Mouse (Mus musculus): ENCODE measurements around the gene Kremen2. TPM values are rescaled to one million over a fixed set of nuclear protein-coding genes. Genes with fewer than 3 reads are reported as not detected.

Gene Kremen2
- polyA plus RNA-seq, 1 experiment = 0.05 TPM

- H3K79me3 ChIP-seq (ENCODE audit: low read depth) = no peaks in the 10 kb centered on the region
- TF ChIP-seq MYOG (IDR thresholded peaks at IDR 0.05; ENCODE audit: control insufficient read depth, extremely low read depth, insufficient read length) (no peak), CEBPB (IDR thresholded peaks at IDR 0.05; ENCODE audit: low read depth) (no peak), MAX (IDR thresholded peaks at IDR 0.05) (no peak), MYOD1 (IDR thresholded peaks at IDR 0.05; ENCODE audit: control insufficient read depth, insufficient read length, low read depth) (no peak), USF1 (IDR thresholded peaks at IDR 0.05; ENCODE audit: low read depth) (no peak), CTCF (IDR thresholded peaks at IDR 0.05; ENCODE audit: control insufficient read depth, insufficient read depth, insufficient read length) (no peak), FOSL1 (IDR thresholded peaks at IDR 0.05; ENCODE audit: insufficient read depth, low read length, poor library complexity, severe bottlenecking) (no peak)
- no peaks in the 10 kb centered on the region for H3K36me3 ChIP-seq (ENCODE audit: control insufficient read depth, insufficient read depth)
- H3K79me2 ChIP-seq (ENCODE audit: control insufficient read depth, insufficient read depth) = no peaks in the 10 kb centered on the region
- H3K27me3 ChIP-seq (ENCODE audit: control insufficient read depth, insufficient read depth, insufficient read length) = peaks cover 10% of the 10 kb centered on the region
- no peak overlapping the region for H3ac ChIP-seq (ENCODE audit: control insufficient read depth, insufficient read length, low read depth)
- no peak overlapping the region for H3K4me3 ChIP-seq (ENCODE audit: insufficient read depth, poor library complexity, severe bottlenecking)
Measured at GRCm38 (mm10) chr17:23705525-23706104, 40.0 kb downstream of the Kremen2 start.

GRCm38 (mm10) chr17:23704741-23705140 lies 40.9 kb downstream of the Kremen2 start:
- H3K36me3 ChIP-seq (ENCODE audit: control insufficient read depth, insufficient read depth) = no peaks in the 10 kb centered on the region
- H3K27me3 ChIP-seq (ENCODE audit: control insufficient read depth, insufficient read depth, insufficient read length) = peaks cover 1% of the 10 kb centered on the region
- TF ChIP-seq MYOG (IDR thresholded peaks at IDR 0.05; ENCODE audit: control insufficient read depth, extremely low read depth, insufficient read length) (no peak), CEBPB (IDR thresholded peaks at IDR 0.05; ENCODE audit: low read depth) (no peak), MYOD1 (IDR thresholded peaks at IDR 0.05; ENCODE audit: control insufficient read depth, insufficient read length, low read depth) (no peak), USF1 (IDR thresholded peaks at IDR 0.05; ENCODE audit: low read depth) (no peak)
- H3K79me3 ChIP-seq (ENCODE audit: low read depth) = no peaks in the 10 kb centered on the region
- H3K4me3 ChIP-seq (ENCODE audit: insufficient read depth, poor library complexity, severe bottlenecking) = no peak overlapping the region
- H3K79me2 ChIP-seq (ENCODE audit: control insufficient read depth, insufficient read depth) = no peaks in the 10 kb centered on the region
- no peak overlapping the region for H3ac ChIP-seq (ENCODE audit: control insufficient read depth, insufficient read length, low read depth)

GRCm38 (mm10) chr17:23703301-23703700 lies 42.3 kb downstream of the Kremen2 start:
- H3K79me3 ChIP-seq (ENCODE audit: low read depth) = no peaks in the 10 kb centered on the region
- no peaks in the 10 kb centered on the region for H3K27me3 ChIP-seq (ENCODE audit: control insufficient read depth, insufficient read depth, insufficient read length)
- no peaks in the 10 kb centered on the region for H3K79me2 ChIP-seq (ENCODE audit: control insufficient read depth, insufficient read depth)
- no peak for TF ChIP-seq MYOG (IDR thresholded peaks at IDR 0.05; ENCODE audit: control insufficient read depth, extremely low read depth, insufficient read length)
- no peak for TF ChIP-seq MAX (IDR thresholded peaks at IDR 0.05)
- no peak for TF ChIP-seq MYOD1 (IDR thresholded peaks at IDR 0.05; ENCODE audit: control insufficient read depth, insufficient read length, low read depth)
- no peak for TF ChIP-seq CTCF (IDR thresholded peaks at IDR 0.05; ENCODE audit: control insufficient read depth, insufficient read depth, insufficient read length)
- no peak for TF ChIP-seq FOSL1 (IDR thresholded peaks at IDR 0.05; ENCODE audit: insufficient read depth, low read length, poor library complexity, severe bottlenecking)
- TF ChIP-seq USF1 (IDR thresholded peaks at IDR 0.05; ENCODE audit: low read depth) = no peak
- H3K4me3 ChIP-seq (ENCODE audit: insufficient read depth, poor library complexity, severe bottlenecking) = no peak overlapping the region
- H3K36me3 ChIP-seq (ENCODE audit: control insufficient read depth, insufficient read depth) = no peaks in the 10 kb centered on the region
- no peak overlapping the region for H3ac ChIP-seq (ENCODE audit: control insufficient read depth, insufficient read length, low read depth)

- Histone ChIP-seq H3ac (ENCODE audit: control insufficient read depth, insufficient read length, low read depth) (peak overlapping the region; percentile 48), H3K79me2 (ENCODE audit: control insufficient read depth, insufficient read depth) (no peaks in the 10 kb centered on the region), H3K27me3 (ENCODE audit: control insufficient read depth, insufficient read depth, insufficient read length) (no peaks in the 10 kb centered on the region), H3K36me3 (ENCODE audit: control insufficient read depth, insufficient read depth) (no peaks in the 10 kb centered on the region), H3K4me3 (ENCODE audit: insufficient read depth, poor library complexity, severe bottlenecking) (peak overlapping the region; percentile 41), H3K79me3 (ENCODE audit: low read depth) (no peaks in the 10 kb centered on the region)
- no peak for TF ChIP-seq MYOD1 (IDR thresholded peaks at IDR 0.05; ENCODE audit: control insufficient read depth, insufficient read length, low read depth)
- no peak for TF ChIP-seq MYOG (IDR thresholded peaks at IDR 0.05; ENCODE audit: control insufficient read depth, extremely low read depth, insufficient read length)
- TF ChIP-seq MAX (IDR thresholded peaks at IDR 0.05) = peak; percentile 64
- TF ChIP-seq CTCF (IDR thresholded peaks at IDR 0.05; ENCODE audit: control insufficient read depth, insufficient read depth, insufficient read length) = peak; percentile 93
- TF ChIP-seq CEBPB (IDR thresholded peaks at IDR 0.05; ENCODE audit: low read depth) = no peak
Measured at GRCm38 (mm10) chr17:23700079-23700478, 45.6 kb downstream of the Kremen2 start.

GRCm38 (mm10) chr17:23699131-23700077 lies 46.2 kb downstream of the Kremen2 start:
- peak overlapping the region; percentile 48 for H3ac ChIP-seq (ENCODE audit: control insufficient read depth, insufficient read length, low read depth)
- no peaks in the 10 kb centered on the region for H3K36me3 ChIP-seq (ENCODE audit: control insufficient read depth, insufficient read depth)
- no peaks in the 10 kb centered on the region for H3K27me3 ChIP-seq (ENCODE audit: control insufficient read depth, insufficient read depth, insufficient read length)
- TF ChIP-seq MAX (IDR thresholded peaks at IDR 0.05) = no peak
- H3K4me3 ChIP-seq (ENCODE audit: insufficient read depth, poor library complexity, severe bottlenecking) = peak overlapping the region; percentile 41
- H3K79me2 ChIP-seq (ENCODE audit: control insufficient read depth, insufficient read depth) = no peaks in the 10 kb centered on the region
- H3K79me3 ChIP-seq (ENCODE audit: low read depth) = no peaks in the 10 kb centered on the region

- H3ac ChIP-seq (ENCODE audit: control insufficient read depth, insufficient read length, low read depth) = no peak overlapping the region
- no peaks in the 10 kb centered on the region for H3K36me3 ChIP-seq (ENCODE audit: control insufficient read depth, insufficient read depth)
- no peaks in the 10 kb centered on the region for H3K27me3 ChIP-seq (ENCODE audit: control insufficient read depth, insufficient read depth, insufficient read length)
- TF ChIP-seq CTCF (IDR thresholded peaks at IDR 0.05; ENCODE audit: control insufficient read depth, insufficient read depth, insufficient read length) (no peak), MYOG (IDR thresholded peaks at IDR 0.05; ENCODE audit: control insufficient read depth, extremely low read depth, insufficient read length) (no peak)
- no peak overlapping the region for H3K4me3 ChIP-seq (ENCODE audit: insufficient read depth, poor library complexity, severe bottlenecking)
- H3K79me3 ChIP-seq (ENCODE audit: low read depth) = no peaks in the 10 kb centered on the region
- H3K79me2 ChIP-seq (ENCODE audit: control insufficient read depth, insufficient read depth) = no peaks in the 10 kb centered on the region
Measured at GRCm38 (mm10) chr17:23695801-23696200, 49.8 kb downstream of the Kremen2 start.

Data from C2C12 (cell line).